Mouse (Mus musculus) liver, adult (tissue): ENCODE results near the gene Sec14l1.

ENCODE experiments used
- GATA4 ChIP-seq: IDR thresholded peaks from 2 replicates; pipeline ENCODE4 v1.6.1; 2014; ENCODE audit warnings: mild to moderate bottlenecking, low read length; ENCODE audit not compliant: insufficient replicate concordance

The Sec14l1 gene

GRCm38 (mm10) chr11:117101351-117101921, 13.5 kb upstream of the Sec14l1 start:
- peak; percentile 54; the same call in 1 of the 2 replicates for TF ChIP-seq GATA4

- no peak for TF ChIP-seq GATA4
Measured at GRCm38 (mm10) chr11:117101925-117102717, 12.8 kb upstream of the Sec14l1 start.

GRCm38 (mm10) chr11:117103523-117103922, 11.4 kb upstream of the Sec14l1 start:
- no peak for TF ChIP-seq GATA4

- no peak for TF ChIP-seq GATA4
Measured at GRCm38 (mm10) chr11:117104044-117104757, 10.8 kb upstream of the Sec14l1 start.

GRCm38 (mm10) chr11:117105315-117105714, 9.7 kb upstream of the Sec14l1 start:
- no peak for TF ChIP-seq GATA4

- no peak for TF ChIP-seq GATA4
Measured at GRCm38 (mm10) chr11:117105850-117106249, 9.1 kb upstream of the Sec14l1 start.

GRCm38 (mm10) chr11:117106633-117107334, 8.2 kb upstream of the Sec14l1 start:
- TF ChIP-seq GATA4 = no peak

GRCm38 (mm10) chr11:117107837-117108236, 7.1 kb upstream of the Sec14l1 start:
- TF ChIP-seq GATA4 = no peak

GRCm38 (mm10) chr11:117108595-117108994, 6.4 kb upstream of the Sec14l1 start:
- TF ChIP-seq GATA4 = no peak

GRCm38 (mm10) chr11:117109179-117109954, 5.6 kb upstream of the Sec14l1 start:
- no peak for TF ChIP-seq GATA4

GRCm38 (mm10) chr11:117111967-117112648, 2.9 kb upstream of the Sec14l1 start:
- TF ChIP-seq GATA4 = no peak

- no peak for TF ChIP-seq GATA4
Measured at GRCm38 (mm10) chr11:117112649-117113051, 2.3 kb upstream of the Sec14l1 start.

- TF ChIP-seq GATA4 = no peak
Measured at GRCm38 (mm10) chr11:117113377-117113776, 1.6 kb upstream of the Sec14l1 start.

GRCm38 (mm10) chr11:117114231-117114591, 757 bp upstream of the Sec14l1 start:
- no peak for TF ChIP-seq GATA4

- TF ChIP-seq GATA4 = no peak
Measured at GRCm38 (mm10) chr11:117115346-117116219, 615 bp downstream of the Sec14l1 start.
